20 mouse cellular contexts compared by ENCODE assay signal in the genomic region with DNA sequence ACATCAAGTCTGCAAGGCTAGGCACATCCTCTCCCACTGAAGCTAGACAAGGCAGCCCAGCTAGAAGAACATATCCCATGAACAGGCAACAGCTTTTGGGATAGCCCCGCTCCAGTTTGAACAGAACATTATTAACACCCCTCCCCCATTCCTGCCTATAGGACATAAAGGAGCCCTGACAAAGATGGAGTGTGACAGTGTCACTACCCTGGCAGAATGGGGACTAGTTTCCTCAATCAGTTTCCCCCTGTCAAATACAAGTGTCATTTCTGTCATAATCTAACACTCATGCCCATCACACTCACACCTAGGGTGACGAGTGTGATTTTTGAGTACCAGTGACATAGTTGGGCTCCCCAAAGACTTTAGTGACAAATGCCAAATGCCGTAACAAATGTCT.
"Had no signal": no experiment of that assay in that cellular context is flagged by ENCODE, and none has a peak within 500 bp of the region (broad histone marks: within the 10 kb centered on the region; RNA-seq: fewer than 3 reads in every experiment).

No protein-coding gene starts in this region.

- ATAC-seq: liver, embryonic 12.5 days; midbrain, embryonic 15.5 days had no signal

- H3K4me1 ChIP-seq: megakaryocyte, embryonic 14.5 days; neural tube, embryonic 12.5 days had no signal

- DNase-seq: kidney, postnatal 25 days; layer of hippocampus, adult 9-11 months; liver; lung, adult 18-20 months; lung, postnatal 10 days; lung, postnatal 36 days; thymus, adult 18-20 months; thymus, postnatal 36 days had no signal

- H3K9ac ChIP-seq: limb, embryonic 13.5 days; liver, embryonic 12.5 days; liver, embryonic 15.5 days; lung, embryonic 15.5 days; midbrain, embryonic 15.5 days; neural tube, embryonic 12.5 days; neural tube, embryonic 15.5 days had no signal

- H3K4me3 ChIP-seq: layer of hippocampus, adult 2 months; limb, embryonic 10.5 days; limb, embryonic 13.5 days; liver, embryonic 12.5 days; liver, embryonic 15.5 days; lung, embryonic 15.5 days; megakaryocyte, embryonic 14.5 days; midbrain, embryonic 10.5 days; midbrain, embryonic 15.5 days; neural tube, embryonic 12.5 days; neural tube, embryonic 15.5 days had no signal

- H3K4me2 ChIP-seq: limb, embryonic 13.5 days; liver, embryonic 12.5 days; liver, embryonic 15.5 days; lung, embryonic 15.5 days; midbrain, embryonic 15.5 days; neural tube, embryonic 12.5 days; neural tube, embryonic 15.5 days had no signal

- H3K36me3 ChIP-seq: limb, embryonic 10.5 days; liver, embryonic 12.5 days; liver, embryonic 15.5 days; lung, embryonic 15.5 days; midbrain, embryonic 10.5 days; midbrain, embryonic 15.5 days; neural tube, embryonic 12.5 days; neural tube, embryonic 15.5 days had no signal

- H3K9me3 ChIP-seq: limb, embryonic 10.5 days; liver, embryonic 12.5 days; liver, embryonic 15.5 days; lung, embryonic 15.5 days; midbrain, embryonic 10.5 days; midbrain, embryonic 15.5 days; neural tube, embryonic 12.5 days; neural tube, embryonic 15.5 days had no signal

- H3K27me3 ChIP-seq: liver, embryonic 12.5 days; liver, embryonic 15.5 days; lung, embryonic 15.5 days; megakaryocyte, embryonic 14.5 days; midbrain, embryonic 15.5 days; neural tube, embryonic 12.5 days; neural tube, embryonic 15.5 days had no signal

- H3K27ac ChIP-seq: kidney, postnatal 0 days; layer of hippocampus, adult 2 months; limb, embryonic 10.5 days; limb, embryonic 13.5 days; liver, embryonic 12.5 days; liver, embryonic 15.5 days; lung, embryonic 15.5 days; midbrain, embryonic 10.5 days; midbrain, embryonic 15.5 days; neural tube, embryonic 12.5 days; neural tube, embryonic 15.5 days had no signal
